Mouse (Mus musculus) hindbrain, embryonic 10.5 days (tissue): ENCODE data around the gene Akap13. TPM values are rescaled to one million over a fixed set of nuclear protein-coding genes. Genes with fewer than 3 reads are reported as not detected.

ENCODE experiments used
- DNase-seq: peaks from one replicate; pipeline ENCODE4 v3.0.0-alpha.2; 2017; ENCODE audit warnings: low spot score
- H3K27ac ChIP-seq: fragments of 300-500 bp; sonication (generic); 2 replicates; pipeline ENCODE4 v1.5.1; 2016; ENCODE audit warnings: mild to moderate bottlenecking, moderate library complexity
- H3K27me3 ChIP-seq: fragments of 300-500 bp; sonication (generic); 2 replicates; pipeline ENCODE4 v1.6.1; 2016; ENCODE audit warnings: mild to moderate bottlenecking; ENCODE audit not compliant: poor library complexity, insufficient read depth, severe bottlenecking
- H3K36me3 ChIP-seq: fragments of 300-500 bp; sonication (generic); 2 replicates; pipeline ENCODE4 v1.6.1; 2016; ENCODE audit warnings: mild to moderate bottlenecking, moderate library complexity
- H3K4me1 ChIP-seq: fragments of 300-500 bp; sonication (generic); replicated peaks from 2 replicates; pipeline ENCODE4 v1.6.1; 2016; ENCODE audit warnings: mild to moderate bottlenecking
- H3K4me3 ChIP-seq: fragments of 300-500 bp; sonication (generic); 2 replicates; pipeline ENCODE4 v1.5.1; 2016; ENCODE audit warnings: mild to moderate bottlenecking, moderate library complexity
- H3K9me3 ChIP-seq: fragments of 300-500 bp; sonication (generic); 2 replicates; pipeline ENCODE4 v1.6.1; 2016; ENCODE audit warnings: mild to moderate bottlenecking, moderate library complexity
- WGBS: fragments of 180-500 bp; shearing (Covaris S2); methylation state at CpG from one replicate; pipeline ENCODE4 v1.1.7; 2016; 5-methylcytosine and 5-hydroxymethylcytosine counted together
- polyA plus RNA-seq: library from polyadenylated mRNA; unstranded; fragments of >200 nt; fragmentation: Nextera tagmentation; extraction: Ambion mirVana; gene quantifications from 2 replicates; pipeline ENCODE4 v1.2.1, GENCODE M21; 2016

Gene Akap13
- polyA plus RNA-seq, 1 experiment from 2014 or later, result 24.9 TPM

DNA sequence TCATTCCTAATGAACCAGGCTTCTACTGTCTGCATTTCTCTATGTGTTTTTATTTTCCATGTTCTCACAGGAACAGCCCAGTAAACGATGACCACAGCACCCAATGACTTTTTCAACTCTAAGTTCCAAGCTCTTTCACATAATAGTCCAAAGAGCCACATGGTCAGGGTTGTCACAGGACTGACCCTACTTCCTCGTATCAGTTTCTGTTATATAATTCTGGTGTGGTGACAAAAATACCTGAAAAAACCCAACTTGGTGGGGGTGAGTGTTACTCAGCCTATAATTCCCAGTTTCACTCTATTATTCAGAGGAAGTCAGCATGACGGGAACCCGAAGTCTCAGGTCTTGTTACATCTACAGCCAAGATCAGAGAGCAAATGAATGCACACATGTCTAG lies 45.5 kb downstream of the Akap13 start:
- Histone ChIP-seq H3K4me3 (no peak overlapping the region), H3K36me3 (no peaks in the 10 kb centered on the region), H3K27me3 (no peaks in the 10 kb centered on the region), H3K9me3 (no peaks in the 10 kb centered on the region), H3K27ac (no peak overlapping the region), H3K4me1 (no peaks in the 10 kb centered on the region)
- 91% methylated on average over 4 of the region's 4 CpGs for WGBS
- DNase-seq, result no peak

DNA sequence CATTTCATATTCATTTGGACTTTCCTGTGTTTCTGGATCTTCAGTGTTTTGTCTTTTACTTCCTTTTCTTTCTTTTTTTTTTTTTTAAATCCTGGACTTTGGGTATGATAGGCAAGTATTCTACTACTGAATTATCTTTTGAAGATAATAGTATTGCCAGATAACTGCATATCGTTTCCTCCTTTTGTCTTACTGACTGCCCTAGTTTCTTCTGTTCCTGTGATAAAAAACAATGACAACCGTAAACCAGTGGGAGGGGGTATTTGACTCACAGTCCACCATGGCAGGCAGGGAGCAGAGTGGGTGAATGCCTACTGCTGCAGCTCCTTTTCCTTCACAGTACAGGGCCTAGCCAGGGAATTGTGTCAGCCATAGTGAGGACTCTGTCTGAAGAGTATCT lies 49.2 kb downstream of the Akap13 start:
- DNase-seq, result no peak
- Histone ChIP-seq H3K36me3 (no peaks in the 10 kb centered on the region), H3K4me3 (no peak overlapping the region), H3K4me1 (no peaks in the 10 kb centered on the region), H3K27ac (no peak overlapping the region), H3K9me3 (no peaks in the 10 kb centered on the region), H3K27me3 (no peaks in the 10 kb centered on the region)
- 73% methylated on average over 2 of the region's 2 CpGs for WGBS

DNA sequence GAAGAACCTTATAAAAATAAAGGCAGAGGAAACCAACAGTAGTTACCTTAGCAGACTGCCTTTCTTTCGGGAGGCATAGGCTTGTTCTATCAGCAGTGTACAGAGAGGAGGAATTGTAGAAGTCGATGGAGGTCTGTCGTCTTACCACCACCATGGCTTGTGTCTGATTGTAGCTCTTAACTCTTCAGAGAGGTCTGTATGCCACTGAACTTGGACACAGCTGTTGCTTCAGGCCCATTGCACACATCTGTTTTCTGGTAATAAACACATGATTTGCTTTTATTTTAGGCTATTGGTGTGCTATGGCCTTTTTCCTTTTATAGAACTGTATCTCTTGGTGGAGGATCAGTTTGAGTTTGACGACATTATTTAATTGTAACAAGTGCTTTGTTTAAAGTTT lies 51.3 kb downstream of the Akap13 start:
- Histone ChIP-seq H3K27me3 (no peaks in the 10 kb centered on the region), H3K9me3 (no peaks in the 10 kb centered on the region), H3K4me3 (no peak overlapping the region), H3K27ac (no peak overlapping the region), H3K36me3 (no peaks in the 10 kb centered on the region), H3K4me1 (no peaks in the 10 kb centered on the region)
- no peak for DNase-seq
- WGBS, result 89% methylated on average over 4 of the region's 4 CpGs

DNA sequence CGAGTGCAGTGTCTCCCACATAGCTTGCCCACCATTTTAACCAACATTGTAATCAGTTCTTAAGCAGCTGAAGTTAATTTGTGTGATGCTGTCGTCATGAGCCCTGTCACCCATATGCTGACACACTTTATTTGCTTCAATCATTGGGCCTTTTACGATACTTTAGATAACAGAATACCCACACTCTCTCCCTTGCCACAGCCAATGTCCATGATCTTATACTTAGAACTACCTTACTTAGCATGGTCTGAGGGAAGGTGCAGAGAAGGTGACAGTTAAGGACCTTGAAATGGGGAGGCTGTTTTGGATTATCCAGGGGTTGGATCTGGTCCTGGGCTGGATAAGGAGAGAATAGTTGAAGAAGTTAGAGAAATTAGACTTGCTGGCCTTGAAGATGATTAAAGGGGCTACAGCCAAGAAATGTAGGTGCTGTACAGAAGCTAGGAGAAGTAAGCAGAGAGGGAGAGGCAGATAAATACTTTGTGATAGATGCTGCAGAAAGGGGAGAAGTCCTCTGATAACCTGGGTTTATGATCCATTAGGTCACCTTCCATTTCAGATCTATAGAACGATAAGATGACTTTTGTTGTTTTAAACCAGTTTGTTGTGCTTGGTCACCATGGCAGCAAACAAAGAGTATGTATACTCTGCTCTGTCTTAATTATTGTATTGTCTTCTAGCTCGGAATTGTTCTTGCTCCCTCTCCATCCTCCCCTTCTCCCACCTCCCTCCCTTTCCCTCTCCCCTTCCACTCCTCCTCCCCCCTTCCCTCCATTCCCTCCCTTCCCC lies 53.9 kb downstream of the Akap13 start:
- WGBS, result 71% methylated on average over 5 of the region's 5 CpGs
- H3K9me3 ChIP-seq, result no peaks in the 10 kb centered on the region
- H3K27ac ChIP-seq, result no peak overlapping the region
- no peaks in the 10 kb centered on the region for H3K27me3 ChIP-seq
- 0 out of 2 replicates have a peak, but pooled peaks cover 3% of the 10 kb centered on the region for H3K4me1 ChIP-seq
- DNase-seq, result no peak
- no peak overlapping the region for H3K4me3 ChIP-seq
- no peaks in the 10 kb centered on the region for H3K36me3 ChIP-seq

DNA sequence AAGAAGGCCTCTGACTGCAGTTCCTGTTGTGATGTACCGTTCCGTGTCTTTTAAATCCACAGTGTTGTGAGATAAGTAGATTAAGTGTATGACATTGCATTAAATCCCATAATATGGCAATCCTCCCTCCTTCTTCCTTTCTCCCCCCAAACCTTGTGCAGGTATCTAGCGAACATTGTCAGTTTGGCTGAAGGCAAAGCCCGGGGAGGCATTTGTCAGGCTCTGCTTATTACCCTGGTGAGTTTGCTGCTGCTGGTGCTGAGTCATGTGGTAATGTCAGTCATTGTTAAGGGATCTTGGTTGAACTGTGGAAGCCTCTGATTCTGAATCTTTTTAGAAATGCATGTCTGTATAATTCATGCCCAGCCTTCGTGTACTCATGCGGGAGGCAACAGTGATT lies 60.1 kb downstream of the Akap13 start:
- no peak for DNase-seq
- Histone ChIP-seq H3K27ac (no peak overlapping the region), H3K36me3 (no peaks in the 10 kb centered on the region), H3K9me3 (no peaks in the 10 kb centered on the region), H3K4me3 (no peak overlapping the region), H3K4me1 (peaks cover 21% of the 10 kb centered on the region), H3K27me3 (no peaks in the 10 kb centered on the region)
- 92% methylated on average over 6 of the region's 6 CpGs for WGBS

DNA sequence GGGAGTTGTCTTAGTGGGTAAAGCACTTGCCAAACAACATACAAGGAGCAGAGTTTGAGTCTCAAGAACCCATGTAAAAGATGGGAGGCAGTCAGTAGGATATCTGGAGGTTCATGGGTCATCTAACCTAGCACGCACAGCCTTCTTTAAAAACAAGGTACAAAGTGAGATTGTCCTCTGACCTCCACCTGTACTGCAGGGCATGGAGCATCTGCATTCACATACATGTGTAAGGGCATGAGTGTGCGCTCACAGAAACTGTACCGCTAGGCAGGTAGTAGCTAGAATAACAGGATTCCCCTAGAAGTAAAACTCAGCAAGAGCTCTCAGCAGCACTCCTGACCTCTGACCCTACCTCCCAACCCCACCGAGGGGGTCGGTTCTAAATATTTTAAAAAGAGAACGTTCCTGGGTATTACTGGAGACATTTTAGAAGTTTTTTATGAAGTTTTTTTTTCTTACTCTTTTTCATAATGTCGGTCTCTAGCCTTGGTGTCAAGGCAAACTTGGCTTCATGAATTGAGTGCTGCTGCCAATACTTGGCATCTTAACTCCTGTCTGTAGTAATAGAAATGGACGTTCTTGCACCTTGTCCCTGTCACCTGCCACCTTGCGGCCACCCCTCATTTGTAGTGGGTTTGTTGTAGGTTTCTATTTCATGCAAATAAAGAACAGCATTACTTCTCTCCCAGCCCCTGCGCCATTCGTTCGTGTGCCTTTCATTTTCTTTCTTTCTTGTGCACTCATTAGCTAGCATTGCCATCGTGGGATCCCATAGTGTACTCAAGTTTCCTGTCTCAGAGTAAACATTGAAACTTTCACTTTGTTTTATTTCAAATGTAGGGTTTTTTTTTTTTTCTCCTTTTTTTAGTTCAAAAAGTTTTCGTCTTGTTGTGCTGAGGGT lies 61.6 kb downstream of the Akap13 start:
- 79% methylated on average over 14 of the region's 14 CpGs for WGBS
- Histone ChIP-seq H3K27ac (no peak overlapping the region), H3K4me3 (no peak overlapping the region), H3K4me1 (peaks cover 35% of the 10 kb centered on the region), H3K27me3 (no peaks in the 10 kb centered on the region), H3K36me3 (no peaks in the 10 kb centered on the region), H3K9me3 (no peaks in the 10 kb centered on the region)
- DNase-seq, result no peak

DNA sequence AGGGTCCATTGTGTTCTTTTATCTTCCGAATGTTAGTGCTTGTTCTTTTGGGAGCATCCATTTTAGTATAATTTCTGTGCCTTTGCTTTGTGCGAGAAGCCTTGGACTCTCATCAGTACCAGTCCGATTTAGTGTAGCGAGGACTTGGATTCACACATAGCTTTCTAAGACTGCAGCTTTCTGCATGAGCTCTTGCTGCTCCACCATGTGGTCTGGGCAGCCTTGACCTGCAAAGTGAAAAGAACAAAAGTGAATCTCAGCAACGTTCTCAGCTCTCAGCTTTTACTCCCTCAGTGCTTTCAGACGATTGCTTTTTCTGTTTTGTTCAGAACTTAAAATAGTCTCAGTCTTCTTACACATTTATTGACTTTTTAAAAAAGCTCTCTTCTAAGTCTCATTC lies 65.2 kb downstream of the Akap13 start:
- 52% methylated on average over 6 of the region's 6 CpGs for WGBS
- H3K36me3 ChIP-seq, result no peaks in the 10 kb centered on the region
- H3K27ac ChIP-seq, result no peak overlapping the region
- DNase-seq, result no peak
- H3K4me3 ChIP-seq, result no peak overlapping the region
- no peaks in the 10 kb centered on the region for H3K27me3 ChIP-seq
- no peaks in the 10 kb centered on the region for H3K9me3 ChIP-seq
- peaks cover 32% of the 10 kb centered on the region for H3K4me1 ChIP-seq

DNA sequence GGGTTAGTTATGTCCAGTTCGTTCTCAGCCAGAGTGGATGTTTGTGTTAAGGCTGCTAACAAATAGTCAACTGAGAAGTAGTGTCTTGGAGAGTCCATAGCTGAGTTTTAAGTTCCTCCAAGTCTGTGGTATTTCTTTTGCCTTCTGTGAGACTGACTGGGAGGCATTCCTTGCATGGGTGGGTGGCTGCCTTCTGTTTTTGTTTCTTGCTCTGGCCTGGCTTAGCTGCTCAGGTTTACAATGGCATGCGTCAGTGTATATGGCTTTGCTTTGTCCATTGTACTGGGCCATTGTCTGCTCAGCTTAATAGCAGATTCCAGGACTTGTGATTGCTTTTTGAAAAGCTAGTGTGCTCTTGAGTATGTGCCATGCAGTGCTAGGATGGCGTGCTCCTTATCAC lies 65.9 kb downstream of the Akap13 start:
- DNase-seq, result peak; percentile 21

DNA sequence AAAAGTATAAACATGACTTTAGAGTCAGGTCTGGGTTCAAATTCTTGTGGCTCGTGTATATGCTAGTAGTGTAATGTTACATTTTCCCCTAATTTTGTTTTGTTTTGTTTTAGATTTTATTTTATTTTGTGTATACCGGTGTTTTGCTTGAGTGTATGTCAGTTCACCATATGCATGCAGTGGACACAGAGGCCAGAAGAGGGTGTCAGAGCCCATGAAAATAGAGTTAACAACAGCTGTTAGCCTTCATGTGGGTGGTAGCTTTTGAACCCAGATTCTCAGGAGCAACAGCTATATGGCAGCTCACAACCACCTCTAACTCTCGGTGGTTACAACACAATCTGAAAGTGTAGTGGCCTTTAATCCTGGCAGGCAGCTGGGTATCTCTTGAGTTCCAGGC lies 66.9 kb downstream of the Akap13 start:
- Histone ChIP-seq H3K9me3 (no peaks in the 10 kb centered on the region), H3K4me3 (no peak overlapping the region), H3K4me1 (peaks cover 32% of the 10 kb centered on the region), H3K36me3 (no peaks in the 10 kb centered on the region), H3K27ac (no peak overlapping the region), H3K27me3 (no peaks in the 10 kb centered on the region)
- DNase-seq, result no peak
- 86% methylated on average over 3 of the region's 3 CpGs for WGBS

More for the DNA sequence above, 65.9 kb downstream of the Akap13 start:
- Histone ChIP-seq H3K9me3 (no peaks in the 10 kb centered on the region), H3K4me1 (peaks cover 32% of the 10 kb centered on the region), H3K4me3 (no peak overlapping the region), H3K27ac (peak overlapping the region; percentile 40; the same call in 1 of the 2 replicates), H3K36me3 (no peaks in the 10 kb centered on the region), H3K27me3 (no peaks in the 10 kb centered on the region)
- 30% methylated on average over 3 of the region's 3 CpGs for WGBS

DNA sequence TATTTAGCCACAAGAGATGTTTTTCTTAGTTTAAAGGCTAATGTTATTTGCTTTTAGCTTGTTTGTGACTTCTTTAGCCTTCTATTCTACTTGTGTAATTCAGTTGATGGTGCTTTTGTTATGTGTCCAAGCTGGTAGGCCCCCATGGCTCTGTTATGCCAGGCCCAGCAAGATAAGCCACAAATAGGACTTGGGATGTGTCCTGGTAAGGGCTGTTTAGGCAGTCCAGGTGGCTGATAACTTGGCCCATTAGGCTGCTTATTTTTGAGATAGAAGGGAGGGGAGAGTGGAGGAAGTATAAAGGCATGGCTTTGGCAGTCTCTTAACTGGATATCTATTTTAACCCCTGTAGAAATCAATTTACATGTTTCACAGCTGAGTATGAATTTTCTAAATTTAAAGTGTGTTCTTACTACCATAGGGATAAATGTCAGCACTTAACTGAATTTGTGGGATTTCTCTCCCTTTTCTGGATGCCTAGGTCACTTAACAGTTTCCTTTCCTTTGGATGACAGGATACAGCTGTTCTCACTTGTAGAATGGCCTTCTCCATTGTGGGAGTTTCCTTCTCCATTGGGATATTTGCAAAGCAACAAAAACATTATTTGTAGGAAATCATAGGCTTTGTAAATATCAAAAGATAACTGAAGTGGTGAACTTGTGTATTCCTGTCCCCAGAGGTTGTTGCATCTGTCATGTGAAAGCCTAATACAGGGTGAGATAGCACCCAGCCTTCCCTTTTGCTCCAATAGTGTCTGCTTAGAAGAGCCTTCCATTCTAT lies 69.6 kb downstream of the Akap13 start:
- Histone ChIP-seq H3K27ac (no peak overlapping the region), H3K36me3 (no peaks in the 10 kb centered on the region), H3K4me3 (no peak overlapping the region), H3K4me1 (peaks cover 18% of the 10 kb centered on the region), H3K9me3 (no peaks in the 10 kb centered on the region), H3K27me3 (no peaks in the 10 kb centered on the region)
- DNase-seq, result no peak

DNA sequence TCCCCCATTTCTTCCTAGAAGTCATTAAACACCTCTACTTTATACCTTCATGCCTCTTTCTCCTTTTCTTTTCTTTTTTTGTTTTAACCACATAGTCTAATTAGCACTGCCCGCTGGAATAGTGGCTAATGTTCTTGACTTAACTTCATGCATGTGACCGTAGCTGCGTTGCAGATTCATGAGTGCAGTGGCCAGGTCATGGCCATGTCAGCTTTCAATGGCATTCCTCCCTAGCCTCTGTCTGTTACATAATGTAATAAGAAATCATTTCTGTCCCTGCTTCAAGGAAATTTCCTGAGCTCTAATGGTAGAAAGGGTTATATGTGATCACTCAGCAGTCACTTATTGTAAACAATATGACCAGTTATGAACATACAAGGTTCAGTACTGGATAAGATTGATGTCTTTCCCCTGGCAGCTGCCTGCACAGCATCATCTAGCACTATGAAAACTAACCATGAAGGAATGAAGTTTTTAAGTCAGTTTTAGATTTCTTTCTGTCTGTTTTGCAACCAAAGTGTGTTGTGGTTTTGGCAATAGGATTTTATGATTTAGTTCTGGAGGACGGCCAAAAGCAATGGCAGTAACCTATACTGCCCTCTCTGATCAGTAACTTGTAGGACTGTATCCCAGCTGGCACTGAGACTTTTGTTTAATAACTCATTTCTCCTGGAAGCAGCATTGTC lies 70.5 kb downstream of the Akap13 start:
- no peaks in the 10 kb centered on the region for H3K27me3 ChIP-seq
- no peaks in the 10 kb centered on the region for H3K9me3 ChIP-seq
- 87% methylated on average over 4 of the region's 4 CpGs for WGBS
- H3K4me3 ChIP-seq, result no peak overlapping the region
- no peak overlapping the region for H3K27ac ChIP-seq
- no peaks in the 10 kb centered on the region for H3K36me3 ChIP-seq
- peaks cover 10% of the 10 kb centered on the region for H3K4me1 ChIP-seq
- no peak for DNase-seq

DNA sequence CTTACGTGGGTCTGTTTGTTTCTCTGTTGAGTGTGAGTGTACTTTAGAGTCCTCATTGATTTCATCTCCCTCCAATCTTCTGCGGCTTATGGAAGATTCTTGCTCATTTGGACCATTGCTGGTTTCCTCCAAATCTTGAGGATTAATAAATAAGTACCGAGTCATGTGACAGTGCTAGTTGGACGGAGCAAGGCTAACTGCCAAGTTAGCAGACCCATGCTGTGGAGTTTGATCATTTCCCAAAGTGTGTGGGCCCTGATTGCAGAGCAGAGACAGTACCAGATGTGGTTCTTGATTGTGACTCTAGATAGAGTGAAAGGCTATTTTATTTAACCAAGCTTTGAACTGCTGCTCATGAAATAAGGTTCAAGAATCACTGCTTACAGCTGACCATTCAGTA lies 73.4 kb downstream of the Akap13 start:
- no peak overlapping the region for H3K27ac ChIP-seq
- H3K4me1 ChIP-seq, result no peaks in the 10 kb centered on the region
- WGBS, result 86% methylated on average over 4 of the region's 4 CpGs
- DNase-seq, result no peak
- no peak overlapping the region for H3K4me3 ChIP-seq
- H3K36me3 ChIP-seq, result no peaks in the 10 kb centered on the region
- no peaks in the 10 kb centered on the region for H3K9me3 ChIP-seq
- no peaks in the 10 kb centered on the region for H3K27me3 ChIP-seq
